Mouse (Mus musculus) hindbrain, embryonic 11.5 days (tissue): ENCODE results near the gene Cacfd1. TPM values are rescaled to one million over a fixed set of nuclear protein-coding genes. Genes with fewer than 3 reads are reported as not detected.

Experiments
- ATAC-seq: fragments of 200-750 bp; cut with Nextera tagmentation; 2 replicates; pipeline ENCODE4 v1.8.0; 2017; ENCODE audit warnings: mild to moderate bottlenecking, moderate TSS enrichment, moderate library complexity; ENCODE audit not compliant: low FRiP score
- DNase-seq: peaks from one replicate; pipeline ENCODE4 v3.0.0-alpha.2; 2015; ENCODE audit warnings: low spot score
- H3K27ac ChIP-seq: fragments of 300-500 bp; sonication (generic); 2 replicates; pipeline ENCODE4 v1.5.1; 2014; ENCODE audit warnings: mild to moderate bottlenecking, low read depth, low read length
- H3K27me3 ChIP-seq: fragments of 300-500 bp; sonication (generic); 2 replicates; pipeline ENCODE4 v1.6.1; 2014; ENCODE audit warnings: mild to moderate bottlenecking, low read length, moderate library complexity, mixed read lengths; ENCODE audit not compliant: control insufficient read depth, insufficient read depth
- H3K36me3 ChIP-seq: fragments of 300-500 bp; sonication (generic); 2 replicates; pipeline ENCODE4 v1.6.1; 2014; ENCODE audit warnings: mild to moderate bottlenecking, low read length, moderate library complexity, mixed read lengths; ENCODE audit not compliant: control insufficient read depth, insufficient read depth
- H3K4me1 ChIP-seq: fragments of 300-500 bp; sonication (generic); replicated peaks from 2 replicates; pipeline ENCODE4 v1.6.1; 2014; ENCODE audit warnings: low read length, mixed read lengths; ENCODE audit not compliant: control insufficient read depth, insufficient read depth
- H3K4me2 ChIP-seq: fragments of 300-500 bp; sonication (generic); replicated peaks from 2 replicates; pipeline ENCODE4 v1.6.1; 2014; ENCODE audit warnings: mild to moderate bottlenecking, low read depth, low read length
- H3K4me3 ChIP-seq: fragments of 300-500 bp; sonication (generic); 2 replicates; pipeline ENCODE4 v1.5.1; 2014; ENCODE audit warnings: low read depth, low read length
- H3K9ac ChIP-seq: fragments of 300-500 bp; sonication (generic); 2 replicates; pipeline ENCODE4 v1.6.1; 2014; ENCODE audit warnings: low read depth, low read length
- H3K9me3 ChIP-seq: fragments of 300-500 bp; sonication (generic); 2 replicates; pipeline ENCODE4 v1.6.1; 2016; ENCODE audit warnings: low read length; ENCODE audit not compliant: control insufficient read depth
- WGBS: fragments of 180-500 bp; shearing (Covaris S2); extraction: QIAGEN DNeasy Blood & Tissue Kit; methylation state at CpG from one replicate; pipeline ENCODE4 v1.1.7; 2014; 5-methylcytosine and 5-hydroxymethylcytosine counted together
- polyA plus RNA-seq: library from polyadenylated mRNA; unstranded; fragments of >200 nt; fragmentation: Nextera tagmentation; extraction: Ambion mirVana; gene quantifications from 2 replicates; pipeline ENCODE4 v1.2.1, GENCODE M21; 2014

Gene Cacfd1
- polyA plus RNA-seq, 1 experiment from 2014 or later: 91.7 TPM

GRCm38 (mm10) chr2:27021103-27021502, 11.4 kb downstream of the Cacfd1 start:
- no peak overlapping the region for H3K27ac ChIP-seq
- 80% methylated on average over 1 of the region's 1 CpGs for WGBS

GRCm38 (mm10) chr2:27022612-27023011, 12.9 kb downstream of the Cacfd1 start:
- ATAC-seq (no peak), DNase-seq (no peak)
- Histone ChIP-seq H3K4me2 (no peak overlapping the region), H3K9ac (no peak overlapping the region), H3K4me1 (no peaks in the 10 kb centered on the region), H3K27ac (no peak overlapping the region), H3K4me3 (no peak overlapping the region), H3K36me3 (0 out of 2 replicates have a peak, but pooled peaks cover 2% of the 10 kb centered on the region), H3K27me3 (no peaks in the 10 kb centered on the region), H3K9me3 (no peaks in the 10 kb centered on the region)
- WGBS: 86% methylated on average over 6 of the region's 6 CpGs

More at GRCm38 (mm10) chr2:27021103-27021502, 11.4 kb downstream of the Cacfd1 start:
- Histone ChIP-seq H3K36me3 (0 out of 2 replicates have a peak, but pooled peaks cover 5% of the 10 kb centered on the region), H3K27me3 (no peaks in the 10 kb centered on the region), H3K4me1 (no peaks in the 10 kb centered on the region), H3K4me2 (no peak overlapping the region), H3K9me3 (no peaks in the 10 kb centered on the region), H3K9ac (no peak overlapping the region), H3K4me3 (no peak overlapping the region)
- DNase-seq (no peak), ATAC-seq (no peak)

DNA sequence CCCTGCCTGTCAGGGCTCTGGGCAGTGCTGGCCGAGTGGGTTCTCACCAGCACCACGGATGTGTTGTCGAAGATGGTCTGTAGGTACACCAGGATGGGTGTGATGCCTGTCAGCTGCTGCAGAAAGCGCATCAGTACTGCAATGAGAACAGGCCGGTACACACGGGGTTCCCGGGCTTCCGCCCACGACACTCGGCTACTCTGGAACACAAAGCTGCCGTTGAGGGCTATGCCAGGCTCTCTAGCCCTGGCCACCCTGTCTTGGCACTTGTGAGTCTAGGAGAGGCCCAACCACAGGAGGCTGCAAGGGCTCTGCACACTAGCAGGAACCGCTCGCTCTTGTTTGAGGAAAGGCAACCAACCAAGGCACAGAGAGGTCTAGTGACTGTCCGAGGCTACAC, 14.4 kb downstream of the Cacfd1 start:
- no peak overlapping the region for H3K9ac ChIP-seq
- H3K27ac ChIP-seq: no peak overlapping the region

GRCm38 (mm10) chr2:27025545-27025944, 15.8 kb downstream of the Cacfd1 start:
- Histone ChIP-seq H3K4me3 (no peak overlapping the region), H3K9me3 (no peaks in the 10 kb centered on the region), H3K27me3 (no peaks in the 10 kb centered on the region), H3K27ac (no peak overlapping the region), H3K9ac (no peak overlapping the region), H3K4me2 (no peak overlapping the region), H3K4me1 (no peaks in the 10 kb centered on the region), H3K36me3 (no peaks in the 10 kb centered on the region)
- ATAC-seq (no peak), DNase-seq (no peak)
- 86% methylated on average over 3 of the region's 3 CpGs for WGBS

More for the DNA sequence above, 14.4 kb downstream of the Cacfd1 start:
- Histone ChIP-seq H3K36me3 (no peaks in the 10 kb centered on the region), H3K4me1 (no peaks in the 10 kb centered on the region), H3K27me3 (no peaks in the 10 kb centered on the region), H3K4me3 (no peak overlapping the region), H3K9me3 (no peaks in the 10 kb centered on the region), H3K4me2 (no peak overlapping the region)
- DNase-seq: no peak
- 84% methylated on average over 14 of the region's 14 CpGs for WGBS
- ATAC-seq: no peak

DNA sequence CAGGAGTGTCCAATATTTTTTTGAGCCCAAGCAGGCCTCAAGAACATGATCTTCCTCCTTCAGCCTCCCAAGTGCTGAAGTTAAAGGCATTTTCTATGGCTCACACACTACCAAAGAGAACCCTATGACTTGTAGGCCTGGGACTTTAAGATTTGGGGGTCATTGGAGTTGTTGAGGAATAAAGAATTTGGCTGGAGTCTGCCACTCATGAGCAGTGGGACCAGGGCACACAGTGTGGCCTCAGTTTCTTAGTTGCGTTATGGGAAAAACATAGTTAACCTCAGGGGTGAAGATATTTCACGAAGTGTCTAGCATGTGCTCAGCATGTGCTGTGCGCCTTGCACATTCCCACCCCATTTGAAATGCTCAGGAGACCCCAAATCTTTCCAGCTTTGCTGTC, 16.6 kb downstream of the Cacfd1 start:
- Histone ChIP-seq H3K36me3 (no peaks in the 10 kb centered on the region), H3K4me2 (no peak overlapping the region), H3K4me1 (no peaks in the 10 kb centered on the region), H3K4me3 (no peak overlapping the region), H3K9ac (no peak overlapping the region), H3K27ac (no peak overlapping the region), H3K27me3 (no peaks in the 10 kb centered on the region), H3K9me3 (no peaks in the 10 kb centered on the region)
- 91% methylated on average over 3 of the region's 3 CpGs for WGBS
- ATAC-seq: no peak
- no peak for DNase-seq

- peak overlapping the region; percentile 27 for H3K4me3 ChIP-seq
- ATAC-seq (no peak), DNase-seq (no peak)
- 70% methylated on average over 10 of the region's 10 CpGs for WGBS
- H3K4me2 ChIP-seq: peak overlapping the region; percentile 60
- H3K36me3 ChIP-seq: no peaks in the 10 kb centered on the region
- no peaks in the 10 kb centered on the region for H3K9me3 ChIP-seq
- no peaks in the 10 kb centered on the region for H3K4me1 ChIP-seq
- no peaks in the 10 kb centered on the region for H3K27me3 ChIP-seq
- peak overlapping the region; percentile 47 for H3K9ac ChIP-seq
- H3K27ac ChIP-seq: no peak overlapping the region
Observed at GRCm38 (mm10) chr2:27026857-27027617, 17.3 kb downstream of the Cacfd1 start.

- WGBS: 3% methylated on average over 38 of the region's 38 CpGs
- Histone ChIP-seq H3K9ac (peak within 1 kb of the TSS; percentile 47), H3K27me3 (no peaks in the 10 kb centered on the region), H3K9me3 (no peaks in the 10 kb centered on the region), H3K27ac (no peak within 1 kb of the TSS), H3K4me3 (peak within 1 kb of the TSS; percentile 27), H3K4me1 (no peaks in the 10 kb centered on the region), H3K4me2 (peak within 1 kb of the TSS; percentile 60), H3K36me3 (no peaks in the 10 kb centered on the region)
- peak; percentile 97 for ATAC-seq
- peak; percentile 86 for DNase-seq
Observed at GRCm38 (mm10) chr2:27027618-27028436, 18.1 kb downstream of the Cacfd1 start, which contains the start of gene Slc2a6. Gene Slc2a6, minus strand, starts transcription at chr2:27027998.

DNA sequence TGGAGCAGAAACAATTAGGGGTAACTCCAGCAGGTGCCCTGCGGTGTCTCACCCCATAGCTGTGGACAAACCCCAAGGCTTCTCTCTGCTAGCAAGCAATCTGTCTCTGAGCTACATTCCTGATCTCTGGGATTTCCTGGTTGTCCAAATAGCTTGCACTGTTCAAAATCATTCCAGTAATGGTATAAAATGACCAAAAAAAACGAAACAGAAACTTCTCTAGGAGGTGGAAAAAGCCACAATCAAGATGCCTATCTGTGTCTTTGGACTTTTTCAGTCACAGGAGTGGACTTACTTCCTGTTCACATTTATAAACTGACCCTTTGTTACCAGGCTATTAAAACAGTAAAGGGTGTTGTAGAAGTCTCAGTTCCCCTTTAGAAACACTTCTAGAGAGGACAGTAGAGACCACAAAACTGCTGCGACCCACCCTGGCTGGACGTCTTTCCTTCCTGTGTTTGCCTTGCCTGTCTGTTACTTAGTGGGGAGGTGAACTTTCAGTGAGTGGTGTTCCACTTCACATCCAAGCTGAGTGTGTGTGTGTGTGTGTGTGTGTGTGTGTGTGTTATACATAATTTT, 18.8 kb downstream of the Cacfd1 start:
- Histone ChIP-seq H3K27ac (no peak overlapping the region), H3K4me2 (peak overlapping the region; percentile 60; the same call in 1 of the 2 replicates), H3K36me3 (no peaks in the 10 kb centered on the region), H3K27me3 (no peaks in the 10 kb centered on the region), H3K4me1 (no peaks in the 10 kb centered on the region), H3K9me3 (no peaks in the 10 kb centered on the region), H3K9ac (no peak overlapping the region), H3K4me3 (no peak overlapping the region; the same call in 1 of the 2 replicates)
- no peak for ATAC-seq
- no peak for DNase-seq
- 70% methylated on average over 4 of the region's 4 CpGs for WGBS
